Mouse (Mus musculus): ENCODE data around the gene Plekhn1. TPM values are rescaled to one million over a fixed set of nuclear protein-coding genes. Genes with fewer than 3 reads are reported as not detected.

Plekhn1 gene
- polyA plus RNA-seq, 1 experiment, result 10.6 TPM

DNA sequence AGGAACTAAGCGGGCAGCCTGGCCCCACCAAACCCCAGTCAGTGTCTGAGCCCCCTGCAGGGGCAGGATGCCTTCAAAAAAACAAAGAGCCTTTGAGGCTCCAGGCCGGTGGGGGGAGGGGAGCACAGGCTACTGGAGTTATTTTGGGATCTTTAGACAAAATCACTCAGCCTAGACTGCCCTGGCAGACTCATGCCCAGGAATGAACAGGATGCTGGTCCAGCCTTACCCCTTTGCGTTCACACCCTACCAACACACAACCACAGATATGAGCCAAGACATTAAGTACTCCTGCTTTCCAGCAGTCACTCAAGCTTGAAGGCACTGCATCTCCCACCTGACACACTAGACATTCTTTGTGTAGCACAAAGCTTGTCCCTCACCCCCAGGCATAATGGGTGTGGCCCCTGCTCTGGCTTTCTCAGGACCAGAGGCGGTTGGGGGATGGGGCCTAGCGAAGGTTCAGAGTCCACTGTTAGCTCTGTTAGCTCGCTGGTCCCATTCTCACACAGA lies 45.8 kb downstream of the Plekhn1 start:
- Histone ChIP-seq H3ac (ENCODE audit: control insufficient read depth, insufficient read length) (no peak overlapping the region), H3K4me2 (ENCODE audit: low read depth) (no peak overlapping the region), H3K4me3 (no peak overlapping the region), H3K27me3 (ENCODE audit: control insufficient read depth, insufficient read depth, insufficient read length) (no peaks in the 10 kb centered on the region), H3K36me3 (ENCODE audit: control insufficient read depth, insufficient read depth) (no peaks in the 10 kb centered on the region), H3K79me2 (ENCODE audit: control insufficient read depth, insufficient read depth) (no peaks in the 10 kb centered on the region)
- TF ChIP-seq MAX (IDR thresholded peaks at IDR 0.05; ENCODE audit: low read depth) (no peak), SRF (IDR thresholded peaks at IDR 0.05; ENCODE audit: control insufficient read depth, insufficient read length, low read depth) (no peak), REST (IDR thresholded peaks at IDR 0.05; ENCODE audit: insufficient read depth, insufficient read length) (no peak), TCF3 (IDR thresholded peaks at IDR 0.05; ENCODE audit: insufficient read length, low read depth) (no peak), POLR2A (IDR thresholded peaks at IDR 0.05; ENCODE audit: insufficient read length, low read depth) (no peak), CEBPB (IDR thresholded peaks at IDR 0.05; ENCODE audit: insufficient read depth, poor library complexity, severe bottlenecking) (no peak), TCF12 (IDR thresholded peaks at IDR 0.05; ENCODE audit: insufficient read depth, poor library complexity, severe bottlenecking) (no peak), MYOD1 (IDR thresholded peaks at IDR 0.05; ENCODE audit: control insufficient read depth in 1 of 3, insufficient read length in 2 of 3, low read depth in 2 of 3) (no peak), POLR2AphosphoS2 (IDR thresholded peaks at IDR 0.05; ENCODE audit: insufficient read length, low read depth) (no peak), E2F4 (IDR thresholded peaks at IDR 0.05; ENCODE audit: insufficient read depth) (no peak), MYOG (IDR thresholded peaks at IDR 0.05; ENCODE audit: control insufficient read depth in 1 of 3, insufficient read depth in 1 of 3, insufficient read length in 2 of 3, low read depth in 2 of 3) (no peak), USF1 (IDR thresholded peaks at IDR 0.05; ENCODE audit: low read depth) (no peak)

DNA sequence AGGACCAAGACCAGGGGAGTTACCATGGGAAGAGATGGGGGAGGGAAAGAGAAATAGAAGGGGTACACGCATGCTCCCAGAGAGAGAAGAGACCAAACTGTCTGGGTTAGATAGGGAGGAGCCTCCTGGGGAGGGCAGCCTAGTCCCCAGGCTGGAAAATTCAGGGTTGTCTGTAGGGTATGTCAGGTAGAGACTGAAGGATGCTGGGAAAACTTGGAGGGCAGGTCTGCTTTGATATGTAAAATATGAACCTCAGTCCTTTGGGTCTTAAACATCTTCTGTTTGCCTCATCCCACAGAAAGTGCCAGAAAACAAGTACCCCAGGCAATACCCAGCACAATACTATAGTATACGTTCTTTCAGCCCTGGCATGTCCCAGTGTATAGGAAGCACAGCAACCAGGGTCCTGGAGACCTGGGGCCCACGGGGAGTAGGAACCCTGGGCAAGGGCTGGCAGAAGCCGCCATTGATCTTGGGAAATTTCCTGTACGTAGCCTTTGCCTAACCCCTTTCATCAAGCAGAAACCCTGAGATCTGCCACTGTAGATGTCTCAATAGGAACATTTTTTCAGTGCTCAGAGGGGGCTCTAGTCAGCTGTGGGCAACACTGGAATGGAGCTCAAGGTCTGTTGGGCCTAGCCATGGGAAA lies 46.4 kb downstream of the Plekhn1 start:
- TF ChIP-seq SRF (IDR thresholded peaks at IDR 0.05; ENCODE audit: control insufficient read depth, insufficient read length, low read depth), result no peak
- TF ChIP-seq POLR2AphosphoS2 (IDR thresholded peaks at IDR 0.05; ENCODE audit: insufficient read length, low read depth), result no peak
- TF ChIP-seq REST (IDR thresholded peaks at IDR 0.05; ENCODE audit: insufficient read depth, insufficient read length), result no peak

DNA sequence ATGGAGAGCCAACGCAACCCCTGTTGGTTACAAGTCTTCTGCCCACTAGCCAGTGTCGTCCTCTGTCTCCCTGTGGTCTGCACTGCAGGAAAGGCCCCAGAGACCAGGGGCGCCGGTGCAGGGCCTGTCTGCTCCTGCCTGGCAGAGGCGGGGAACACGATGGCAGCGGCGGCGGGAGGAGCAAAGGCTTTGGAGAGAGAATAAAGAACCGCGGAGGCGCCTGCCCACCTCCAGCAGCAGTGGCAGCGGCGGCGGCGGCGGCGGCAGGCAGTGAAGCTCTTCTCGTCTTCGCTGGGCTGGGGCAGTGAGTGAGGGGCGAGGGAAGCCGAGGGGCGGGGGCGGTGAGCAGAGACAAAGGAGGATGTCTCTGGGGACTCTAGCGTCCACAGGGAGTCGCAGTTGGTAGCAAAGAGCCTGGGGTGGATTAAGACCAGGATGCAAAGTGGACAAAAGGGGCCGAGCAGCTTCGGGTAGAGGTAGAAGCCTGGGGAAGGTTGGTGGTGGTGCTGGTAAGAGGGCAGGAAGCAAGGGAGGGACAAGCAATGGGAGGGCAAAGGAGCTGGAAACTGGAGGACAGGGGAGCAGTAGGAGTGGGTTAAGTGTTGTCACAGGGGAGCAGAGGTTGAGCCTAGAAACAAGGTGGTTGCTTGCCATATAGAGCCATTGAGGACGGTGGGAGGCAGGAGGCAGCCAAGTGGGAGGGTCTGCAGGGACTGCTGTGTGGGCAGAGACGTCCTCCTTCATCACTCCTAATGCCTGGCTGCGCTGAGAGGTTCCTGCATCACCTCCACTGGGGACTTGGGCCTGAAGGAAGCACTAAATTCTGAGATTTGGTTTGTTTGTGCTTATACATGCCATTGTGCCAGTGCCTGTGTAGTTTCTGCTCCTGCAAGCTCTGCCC lies 48.5 kb downstream of the Plekhn1 start:
- Histone ChIP-seq H3K4me3 (no peak overlapping the region), H3K79me2 (ENCODE audit: control insufficient read depth, insufficient read depth) (no peaks in the 10 kb centered on the region), H3K27me3 (ENCODE audit: control insufficient read depth, insufficient read depth, insufficient read length) (no peaks in the 10 kb centered on the region), H3K4me2 (ENCODE audit: low read depth) (no peak overlapping the region), H3K36me3 (ENCODE audit: control insufficient read depth, insufficient read depth) (no peaks in the 10 kb centered on the region), H3ac (ENCODE audit: control insufficient read depth, insufficient read length) (no peak overlapping the region)
- TF ChIP-seq REST (IDR thresholded peaks at IDR 0.05; ENCODE audit: insufficient read depth, insufficient read length) (no peak), MYOD1 (IDR thresholded peaks at IDR 0.05; ENCODE audit: control insufficient read depth in 1 of 3, insufficient read length in 2 of 3, low read depth in 2 of 3) (no peak), POLR2AphosphoS2 (IDR thresholded peaks at IDR 0.05; ENCODE audit: insufficient read length, low read depth) (no peak), SRF (IDR thresholded peaks at IDR 0.05; ENCODE audit: control insufficient read depth, insufficient read length, low read depth) (no peak), USF1 (IDR thresholded peaks at IDR 0.05; ENCODE audit: low read depth) (no peak), E2F4 (IDR thresholded peaks at IDR 0.05; ENCODE audit: insufficient read depth) (no peak), POLR2A (IDR thresholded peaks at IDR 0.05; ENCODE audit: insufficient read length, low read depth) (no peak)

More for the DNA sequence above, 46.4 kb downstream of the Plekhn1 start:
- no peaks in the 10 kb centered on the region for H3K27me3 ChIP-seq (ENCODE audit: control insufficient read depth, insufficient read depth, insufficient read length)
- H3K36me3 ChIP-seq (ENCODE audit: control insufficient read depth, insufficient read depth), result no peaks in the 10 kb centered on the region
- no peak overlapping the region for H3K4me3 ChIP-seq
- no peaks in the 10 kb centered on the region for H3K79me2 ChIP-seq (ENCODE audit: control insufficient read depth, insufficient read depth)
- H3ac ChIP-seq (ENCODE audit: control insufficient read depth, insufficient read length), result no peak overlapping the region
- no peak overlapping the region for H3K4me2 ChIP-seq (ENCODE audit: low read depth)

DNA sequence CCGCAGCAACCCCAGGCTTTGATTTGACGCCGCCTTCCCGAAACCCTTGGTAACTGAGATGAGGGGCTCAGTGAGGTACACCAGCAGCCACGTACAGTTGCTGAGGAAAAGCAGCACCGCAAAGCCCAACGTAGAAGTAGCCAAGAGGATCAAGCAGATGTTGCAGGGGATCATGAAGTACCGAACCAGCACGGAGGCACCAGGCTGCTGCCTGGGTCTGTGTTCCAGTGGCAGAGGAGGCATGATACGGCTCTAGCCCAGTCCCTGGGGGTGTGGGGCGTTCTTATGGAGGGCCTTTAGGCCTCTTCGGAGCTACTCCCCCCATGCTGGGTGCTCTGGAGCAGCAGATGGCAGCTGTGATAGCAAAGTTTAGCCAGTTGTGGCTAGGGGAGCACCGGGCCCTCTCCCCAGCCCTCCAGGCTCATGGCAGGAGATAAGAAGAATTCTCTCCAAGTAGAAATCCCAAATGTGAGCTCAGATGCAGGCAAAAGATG lies 49.2 kb downstream of the Plekhn1 start:
- H3K4me3 ChIP-seq, result no peak overlapping the region
- no peaks in the 10 kb centered on the region for H3K79me2 ChIP-seq (ENCODE audit: control insufficient read depth, insufficient read depth)
- no peak overlapping the region for H3K4me2 ChIP-seq (ENCODE audit: low read depth)
- no peaks in the 10 kb centered on the region for H3K36me3 ChIP-seq (ENCODE audit: control insufficient read depth, insufficient read depth)
- no peaks in the 10 kb centered on the region for H3K27me3 ChIP-seq (ENCODE audit: control insufficient read depth, insufficient read depth, insufficient read length)
- no peak overlapping the region for H3ac ChIP-seq (ENCODE audit: control insufficient read depth, insufficient read length)
- TF ChIP-seq CEBPB (IDR thresholded peaks at IDR 0.05; ENCODE audit: insufficient read depth, poor library complexity, severe bottlenecking), result no peak

DNA sequence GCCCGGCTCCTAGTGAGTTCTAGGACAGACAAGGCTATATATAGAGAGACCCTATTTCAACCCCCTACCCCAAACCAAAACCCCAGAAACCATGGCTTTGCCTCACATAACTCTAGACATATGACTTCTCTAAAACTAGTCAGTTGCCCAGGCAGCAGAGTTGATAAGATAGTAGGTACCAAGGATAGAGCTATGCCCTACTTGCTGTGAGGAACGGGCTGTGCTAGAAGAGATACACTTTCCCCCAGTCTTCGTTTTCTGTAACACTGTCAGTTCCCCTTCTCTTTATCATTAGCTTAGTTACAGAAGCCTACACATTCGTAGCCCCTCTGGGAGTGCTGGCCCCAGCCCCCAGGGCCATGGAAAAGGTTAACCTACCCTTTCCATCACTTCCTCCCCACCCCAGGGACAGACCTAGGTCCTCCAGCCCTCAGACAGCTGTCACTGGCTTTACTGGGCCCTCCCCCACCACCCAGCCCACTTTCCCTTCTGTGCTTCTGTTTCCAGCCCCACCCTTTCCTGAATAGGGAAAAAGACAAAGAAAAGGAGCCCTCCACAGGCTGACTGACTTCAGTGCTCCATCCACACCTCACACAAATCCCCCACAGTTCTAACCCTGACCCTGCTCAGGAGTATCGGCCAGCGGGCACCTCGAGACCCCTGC lies 50.2 kb downstream of the Plekhn1 start:
- TF ChIP-seq POLR2AphosphoS2 (IDR thresholded peaks at IDR 0.05; ENCODE audit: insufficient read length, low read depth) (no peak), MYOD1 (IDR thresholded peaks at IDR 0.05; ENCODE audit: control insufficient read depth in 1 of 3, insufficient read length in 2 of 3, low read depth in 2 of 3) (peak in 1 of 3 experiments; percentile 17)
- Histone ChIP-seq H3K79me2 (ENCODE audit: control insufficient read depth, insufficient read depth) (no peaks in the 10 kb centered on the region), H3K4me2 (ENCODE audit: low read depth) (no peak overlapping the region), H3K27me3 (ENCODE audit: control insufficient read depth, insufficient read depth, insufficient read length) (no peaks in the 10 kb centered on the region), H3ac (ENCODE audit: control insufficient read depth, insufficient read length) (no peak overlapping the region), H3K36me3 (ENCODE audit: control insufficient read depth, insufficient read depth) (no peaks in the 10 kb centered on the region), H3K4me3 (no peak overlapping the region)
